Mouse (Mus musculus): ENCODE measurements at regions not wholly inside any gene's neighbourhood (a gene's known extent, or its start where the extent isn't known, plus 50 kb on each side); places are given as distances from the start of the nearest gene placed in this dataset.

DNA sequence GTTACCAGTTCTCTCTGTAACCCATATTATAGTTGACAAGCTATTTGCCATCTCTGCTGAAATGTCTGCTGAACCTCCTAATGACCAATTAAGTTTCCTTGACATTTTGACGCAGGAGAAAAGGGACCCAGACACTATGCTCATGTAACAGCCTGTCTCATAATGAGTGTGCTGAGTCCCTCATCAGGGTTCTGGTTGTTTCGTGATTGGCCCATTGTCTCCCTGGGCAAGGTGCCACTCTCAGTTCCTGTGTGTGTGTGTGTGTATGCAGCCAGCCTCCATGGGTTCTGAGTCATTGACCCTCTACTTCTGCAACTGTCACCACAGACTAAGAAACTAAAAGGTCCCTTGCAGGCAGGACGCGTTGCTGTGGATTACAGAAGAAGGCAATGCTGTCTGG, 181.8 kb downstream of the Cd47 start:
- no peak overlapping the region for H3K4me3 ChIP-seq (replicated peaks)
- H3K27me3 ChIP-seq (replicated peaks), result no peaks in the 10 kb centered on the region
- peaks cover 6% of the 10 kb centered on the region; the same call in 1 of the 2 replicates for H3K4me1 ChIP-seq
- 78% methylated on average over 4 of the region's 4 CpGs for WGBS
- H3K4me2 ChIP-seq, result no peak overlapping the region
- no peak overlapping the region for H3K9ac ChIP-seq (replicated peaks)
- no peak for ATAC-seq (ENCODE audit: low FRiP score)
- no peaks in the 10 kb centered on the region for H3K9me3 ChIP-seq (replicated peaks)
- no peak overlapping the region for H3K27ac ChIP-seq (replicated peaks)
- no peaks in the 10 kb centered on the region for H3K36me3 ChIP-seq

DNA sequence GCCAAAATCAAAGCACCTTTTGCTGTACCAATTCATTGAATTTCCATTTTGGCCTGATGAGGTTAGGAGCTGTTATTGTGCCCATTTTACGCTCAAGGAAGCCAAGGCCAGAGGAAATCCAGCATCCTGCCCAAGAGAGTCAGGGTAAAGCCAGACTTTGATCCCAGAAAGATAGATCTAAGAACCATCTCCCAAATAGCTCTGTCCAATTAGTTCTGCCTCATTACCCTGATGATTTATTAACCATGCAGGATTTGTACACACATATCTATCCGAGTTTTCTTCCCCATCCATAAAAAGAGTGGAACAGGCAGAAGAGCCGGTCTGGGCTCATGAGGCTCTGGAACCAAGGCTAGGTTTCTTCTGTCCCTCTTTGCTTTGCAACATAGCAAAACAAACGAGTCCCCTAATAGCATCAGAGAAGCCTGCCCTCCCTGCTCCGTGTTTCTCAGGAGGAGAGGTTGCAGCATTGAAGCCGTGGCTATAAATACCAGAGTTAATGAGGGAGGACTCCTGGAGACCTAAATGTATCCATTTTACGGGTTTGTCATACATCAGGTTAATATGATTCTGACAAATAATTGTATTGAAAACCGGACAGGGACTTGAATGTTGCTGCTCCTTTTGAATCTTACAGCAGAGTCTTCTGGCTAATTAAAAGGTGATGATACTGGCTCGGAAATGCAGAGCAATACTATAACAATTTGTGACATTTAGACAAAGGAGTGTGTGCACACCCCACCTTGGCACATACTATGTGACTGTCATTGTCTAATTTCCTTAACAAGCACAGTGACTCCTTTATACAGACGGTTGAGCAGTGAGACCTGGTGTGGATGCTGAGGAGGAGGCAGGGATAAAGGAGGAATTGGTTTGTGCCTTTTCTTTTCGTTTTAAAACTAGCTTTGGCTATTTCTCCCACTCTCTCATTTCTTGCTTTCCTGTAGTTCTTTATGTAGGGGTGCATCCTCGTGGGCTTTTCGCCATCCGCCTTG, 185.0 kb downstream of the Cd47 start:
- Histone ChIP-seq H3K4me3 (replicated peaks) (no peak overlapping the region), H3K9ac (replicated peaks) (no peak overlapping the region), H3K36me3 (no peaks in the 10 kb centered on the region), H3K4me2 (peak overlapping the region; percentile 2; the same call in 1 of the 2 replicates), H3K27ac (replicated peaks) (no peak overlapping the region), H3K27me3 (replicated peaks) (no peaks in the 10 kb centered on the region), H3K4me1 (peaks cover 6% of the 10 kb centered on the region; the same call in 1 of the 2 replicates), H3K9me3 (replicated peaks) (no peaks in the 10 kb centered on the region)
- ATAC-seq (ENCODE audit: low FRiP score), result 0 out of 2 replicates have a peak, but pooled peaks have one; percentile 50
- WGBS, result 31% methylated on average over 14 of the region's 14 CpGs

DNA sequence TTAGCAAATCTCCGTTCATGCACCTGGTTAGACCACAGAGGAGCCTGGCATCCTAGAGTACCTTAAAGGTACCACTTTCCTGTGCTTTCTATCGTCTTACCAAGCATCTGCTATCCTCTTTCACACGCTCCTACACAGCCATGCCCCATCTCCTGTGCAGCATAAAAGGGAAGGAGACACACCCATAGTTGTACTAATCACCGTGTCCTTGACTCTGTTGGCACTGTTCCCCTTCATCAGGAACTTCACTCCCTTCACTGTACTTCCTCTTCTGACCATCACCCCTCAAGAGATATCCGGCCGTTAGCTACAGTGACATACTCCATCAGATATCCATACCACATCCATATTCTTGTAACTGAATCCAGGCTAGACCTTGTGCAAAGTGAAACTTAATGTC, 186.6 kb downstream of the Cd47 start:
- Histone ChIP-seq H3K9ac (replicated peaks) (no peak overlapping the region), H3K4me1 (peaks cover 6% of the 10 kb centered on the region; the same call in 1 of the 2 replicates), H3K4me3 (replicated peaks) (no peak overlapping the region), H3K36me3 (no peaks in the 10 kb centered on the region), H3K27ac (replicated peaks) (no peak overlapping the region), H3K27me3 (replicated peaks) (no peaks in the 10 kb centered on the region), H3K9me3 (replicated peaks) (no peaks in the 10 kb centered on the region), H3K4me2 (no peak overlapping the region)
- ATAC-seq (ENCODE audit: low FRiP score), result no peak
- WGBS, result 73% methylated on average over 6 of the region's 6 CpGs

DNA sequence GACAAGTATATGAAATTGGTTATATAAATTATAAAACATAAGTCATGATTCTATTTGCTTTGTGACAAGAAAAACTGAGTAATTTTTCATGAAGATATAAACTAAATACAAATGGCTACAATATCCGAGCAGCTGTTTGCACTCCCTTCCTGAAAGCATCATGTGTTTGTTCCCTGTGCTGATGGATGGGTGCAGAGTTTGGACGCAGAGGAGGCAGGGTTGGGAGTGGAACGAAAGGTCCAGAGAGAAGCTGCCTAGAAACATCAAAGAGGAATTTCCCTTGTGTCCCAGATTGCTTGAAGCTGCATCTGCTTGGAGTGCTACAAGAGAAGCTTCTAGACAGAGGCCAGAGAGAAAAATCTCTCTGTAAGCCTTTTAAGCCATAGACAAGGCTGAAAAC, 195.5 kb downstream of the Cd47 start:
- Histone ChIP-seq H3K27me3 (replicated peaks) (no peaks in the 10 kb centered on the region), H3K9ac (replicated peaks) (no peak overlapping the region), H3K4me2 (no peak overlapping the region), H3K36me3 (no peaks in the 10 kb centered on the region), H3K9me3 (replicated peaks) (no peaks in the 10 kb centered on the region), H3K4me1 (no peaks in the 10 kb centered on the region), H3K27ac (replicated peaks) (no peak overlapping the region), H3K4me3 (replicated peaks) (no peak overlapping the region)
- ATAC-seq (ENCODE audit: low FRiP score), result no peak
- WGBS, result 79% methylated on average over 3 of the region's 3 CpGs

DNA sequence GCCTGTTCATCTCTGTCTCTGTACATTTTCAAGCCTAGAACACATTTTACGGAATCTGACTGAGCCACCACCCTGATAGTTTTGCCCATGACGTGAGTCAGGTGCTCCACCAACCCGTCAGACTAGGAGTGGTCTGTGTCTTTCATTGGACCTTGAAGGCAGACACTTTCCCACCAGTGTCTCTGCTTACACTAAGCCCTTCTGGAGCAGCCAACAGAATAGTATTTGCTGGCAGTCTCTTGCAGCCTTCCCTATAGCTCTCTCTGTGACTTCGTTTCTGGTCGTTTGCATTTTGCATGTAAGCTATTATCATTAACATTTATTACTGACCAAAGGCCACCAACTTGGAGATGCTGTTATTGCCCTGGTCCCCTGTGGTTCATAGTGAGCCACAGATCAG, 196.3 kb downstream of the Cd47 start:
- 51% methylated on average over 5 of the region's 5 CpGs for WGBS
- H3K9ac ChIP-seq (replicated peaks), result no peak overlapping the region
- H3K27me3 ChIP-seq (replicated peaks), result no peaks in the 10 kb centered on the region
- no peak overlapping the region for H3K4me3 ChIP-seq (replicated peaks)
- H3K27ac ChIP-seq (replicated peaks), result no peak overlapping the region
- no peaks in the 10 kb centered on the region for H3K9me3 ChIP-seq (replicated peaks)
- H3K4me2 ChIP-seq, result no peak overlapping the region
- H3K36me3 ChIP-seq, result no peaks in the 10 kb centered on the region
- ATAC-seq (ENCODE audit: low FRiP score), result no peak; the same call in 1 of the 2 replicates
- no peaks in the 10 kb centered on the region for H3K4me1 ChIP-seq

DNA sequence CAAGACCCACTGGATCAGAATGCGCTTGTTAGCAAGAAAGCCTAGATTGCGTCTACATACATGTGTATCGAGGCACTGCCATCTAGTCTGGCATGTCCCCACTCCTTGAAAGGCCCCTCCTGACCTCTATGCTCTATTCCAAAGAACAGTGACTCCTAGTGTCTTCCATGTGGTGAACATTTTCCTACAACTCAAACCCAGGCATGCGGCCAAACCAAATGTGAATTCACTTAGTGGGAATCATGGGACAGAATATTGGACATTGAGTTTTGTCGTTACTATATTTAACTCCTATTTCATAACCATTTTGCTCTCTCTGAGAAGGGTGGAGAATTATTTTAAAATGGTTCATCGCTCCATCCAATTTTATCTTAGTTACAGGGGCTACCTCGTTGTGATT, 196.7 kb downstream of the Cd47 start:
- Histone ChIP-seq H3K4me1 (no peaks in the 10 kb centered on the region), H3K27ac (replicated peaks) (no peak overlapping the region), H3K27me3 (replicated peaks) (no peaks in the 10 kb centered on the region), H3K9me3 (replicated peaks) (no peaks in the 10 kb centered on the region), H3K36me3 (no peaks in the 10 kb centered on the region), H3K4me2 (no peak overlapping the region), H3K9ac (replicated peaks) (no peak overlapping the region), H3K4me3 (replicated peaks) (no peak overlapping the region)
- ATAC-seq (ENCODE audit: low FRiP score), result no peak
- 81% methylated on average over 7 of the region's 7 CpGs for WGBS

DNA sequence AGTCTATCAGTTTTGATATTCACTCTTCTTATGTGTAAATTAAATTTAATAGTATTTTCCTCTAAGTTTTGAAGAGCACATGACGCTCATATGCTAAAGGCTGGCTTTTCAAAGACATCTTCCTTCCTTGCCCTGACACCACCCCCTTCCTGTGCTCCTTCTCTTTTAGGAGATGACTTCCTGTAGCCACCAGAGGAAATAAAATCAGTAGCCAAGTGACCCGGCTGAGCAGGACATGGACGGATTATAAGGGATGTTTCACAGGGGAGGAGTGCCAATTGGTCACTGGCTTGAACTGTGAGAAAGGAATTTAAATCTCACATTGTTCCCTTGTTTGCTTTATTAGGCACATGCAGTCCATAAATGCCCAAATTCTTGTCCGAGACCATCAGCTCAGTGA, 200.5 kb downstream of the Cd47 start:
- H3K27ac ChIP-seq (replicated peaks), result no peak overlapping the region; the same call in 1 of the 2 replicates
- WGBS, result 54% methylated on average over 4 of the region's 4 CpGs
- no peaks in the 10 kb centered on the region for H3K36me3 ChIP-seq
- no peaks in the 10 kb centered on the region for H3K4me1 ChIP-seq
- no peak overlapping the region for H3K9ac ChIP-seq (replicated peaks)
- H3K9me3 ChIP-seq (replicated peaks), result no peaks in the 10 kb centered on the region
- H3K27me3 ChIP-seq (replicated peaks), result no peaks in the 10 kb centered on the region; the same call in 1 of the 2 replicates
- no peak overlapping the region for H3K4me2 ChIP-seq
- H3K4me3 ChIP-seq (replicated peaks), result no peak overlapping the region
- no peak for ATAC-seq (ENCODE audit: low FRiP score)

DNA sequence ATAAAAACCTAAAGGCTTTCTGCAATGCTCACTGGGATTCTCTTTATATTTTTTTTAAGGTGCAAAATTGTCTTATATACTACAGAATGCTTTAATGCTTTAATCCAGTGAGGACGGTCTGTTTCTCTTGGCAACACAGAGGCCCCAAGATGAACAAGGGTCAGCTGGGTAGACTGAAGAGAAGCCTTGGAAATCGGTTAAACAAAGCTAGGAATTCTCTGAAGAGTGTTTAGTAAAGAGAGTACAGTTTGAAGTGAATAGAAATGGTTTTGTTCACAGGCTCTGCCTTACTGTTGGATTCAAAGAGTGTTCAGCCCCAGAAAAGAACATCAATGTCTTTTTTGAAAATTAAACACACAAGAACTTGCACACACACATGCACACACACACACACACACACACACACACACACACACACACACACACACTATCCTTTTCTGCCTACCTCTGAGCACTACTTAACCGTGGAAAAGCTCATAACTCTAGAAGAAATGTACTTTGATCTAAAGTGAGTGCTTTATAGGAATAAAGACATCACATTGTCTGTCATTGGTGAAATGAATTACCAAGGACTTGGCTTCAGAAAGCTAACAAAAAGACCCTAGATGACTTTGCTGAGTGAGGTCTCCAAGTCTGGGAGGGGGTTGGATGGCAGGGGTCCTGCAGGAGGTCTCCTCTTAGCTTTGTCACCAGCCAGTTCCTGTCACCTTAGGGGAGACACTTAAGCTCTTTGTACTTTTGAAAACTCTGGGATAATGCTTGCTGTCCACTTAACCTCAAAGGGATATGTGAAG, 201.5 kb downstream of the Cd47 start:
- no peak for ATAC-seq (ENCODE audit: low FRiP score)
- 22% methylated on average over 3 of the region's 3 CpGs for WGBS
- no peak overlapping the region for H3K4me3 ChIP-seq (replicated peaks)
- H3K4me2 ChIP-seq, result no peak overlapping the region
- H3K27ac ChIP-seq (replicated peaks), result no peak overlapping the region
- no peaks in the 10 kb centered on the region for H3K4me1 ChIP-seq
- no peaks in the 10 kb centered on the region for H3K36me3 ChIP-seq
- no peaks in the 10 kb centered on the region for H3K9me3 ChIP-seq (replicated peaks)
- H3K27me3 ChIP-seq (replicated peaks), result no peaks in the 10 kb centered on the region; the same call in 1 of the 2 replicates
- no peak overlapping the region for H3K9ac ChIP-seq (replicated peaks)

DNA sequence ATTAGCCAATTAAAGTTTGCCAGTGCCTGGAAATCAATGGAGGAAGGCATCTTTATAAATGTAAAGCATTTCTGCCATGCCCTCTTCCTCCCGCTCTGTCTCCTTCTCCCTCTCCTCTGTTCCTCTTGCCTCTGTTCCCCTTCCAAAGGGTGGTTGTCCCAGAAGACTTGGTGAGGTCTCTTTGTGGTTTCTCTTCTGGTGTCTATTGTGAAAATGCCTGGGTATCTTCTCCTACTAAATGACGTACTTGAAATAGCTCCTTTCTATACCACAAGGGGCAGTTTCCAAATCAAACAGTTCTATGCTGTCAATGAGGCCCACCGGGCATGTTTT, 202.1 kb downstream of the Cd47 start:
- no peaks in the 10 kb centered on the region for H3K4me1 ChIP-seq
- 71% methylated on average over 3 of the region's 3 CpGs for WGBS
- ATAC-seq (ENCODE audit: low FRiP score), result no peak
- no peak overlapping the region for H3K4me3 ChIP-seq (replicated peaks)
- no peak overlapping the region for H3K9ac ChIP-seq (replicated peaks)
- no peaks in the 10 kb centered on the region for H3K36me3 ChIP-seq
- no peaks in the 10 kb centered on the region for H3K9me3 ChIP-seq (replicated peaks)
- no peak overlapping the region for H3K27ac ChIP-seq (replicated peaks)
- no peak overlapping the region for H3K4me2 ChIP-seq
- H3K27me3 ChIP-seq (replicated peaks), result no peaks in the 10 kb centered on the region; the same call in 1 of the 2 replicates

DNA sequence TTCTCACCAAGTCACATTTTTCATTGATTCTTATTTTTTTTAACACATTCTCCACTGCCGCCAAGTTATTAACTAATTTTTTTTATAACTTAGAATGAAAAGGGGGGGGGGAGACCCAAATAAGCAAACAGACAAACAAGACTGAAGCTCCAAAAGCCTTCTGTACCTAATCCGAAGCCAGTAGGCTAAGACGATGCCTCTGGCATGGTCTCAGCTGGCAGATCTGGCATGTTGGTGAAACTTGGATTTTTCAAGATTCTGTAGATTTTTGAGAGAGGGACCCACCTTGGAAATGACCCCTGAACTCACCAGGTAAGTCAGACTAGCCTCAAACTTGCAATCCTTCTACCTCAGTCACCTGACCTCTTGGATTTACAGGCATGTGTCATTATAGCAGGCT, 208.7 kb downstream of the Cd47 start:
- Histone ChIP-seq H3K4me2 (no peak overlapping the region), H3K27ac (replicated peaks) (no peak overlapping the region), H3K9me3 (replicated peaks) (no peaks in the 10 kb centered on the region), H3K4me1 (peaks cover 6% of the 10 kb centered on the region; the same call in 1 of the 2 replicates), H3K9ac (replicated peaks) (no peak overlapping the region), H3K27me3 (replicated peaks) (no peaks in the 10 kb centered on the region; the same call in 1 of the 2 replicates), H3K36me3 (no peaks in the 10 kb centered on the region), H3K4me3 (replicated peaks) (no peak overlapping the region)
- ATAC-seq (ENCODE audit: low FRiP score), result no peak
- 89% methylated on average over 3 of the region's 3 CpGs for WGBS

DNA sequence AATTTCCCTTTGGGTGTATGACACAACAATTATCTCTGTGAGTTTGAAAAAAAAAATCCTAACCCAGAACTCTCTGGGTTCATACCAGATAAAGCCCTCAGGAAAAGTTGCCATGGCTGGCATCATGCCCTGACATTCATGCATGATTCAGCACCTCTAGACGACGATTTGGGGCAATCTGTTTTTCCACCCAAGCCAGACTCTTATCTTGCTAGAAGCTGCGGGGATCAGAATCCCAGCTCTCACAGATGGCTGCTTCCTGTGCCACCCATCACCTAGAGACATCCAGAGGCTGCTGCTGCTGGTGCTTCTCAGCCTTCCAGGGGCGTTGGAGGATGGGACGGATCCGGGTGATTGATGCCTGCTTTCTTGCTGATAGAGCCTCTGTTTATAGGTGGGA, 209.2 kb downstream of the Cd47 start:
- H3K27ac ChIP-seq (replicated peaks), result no peak overlapping the region
- no peak overlapping the region for H3K4me2 ChIP-seq
- no peak overlapping the region for H3K9ac ChIP-seq (replicated peaks)
- WGBS, result 41% methylated on average over 6 of the region's 6 CpGs
- H3K9me3 ChIP-seq (replicated peaks), result no peaks in the 10 kb centered on the region
- H3K4me1 ChIP-seq, result peaks cover 6% of the 10 kb centered on the region; the same call in 1 of the 2 replicates
- no peak overlapping the region for H3K4me3 ChIP-seq (replicated peaks)
- no peaks in the 10 kb centered on the region; the same call in 1 of the 2 replicates for H3K27me3 ChIP-seq (replicated peaks)
- no peak for ATAC-seq (ENCODE audit: low FRiP score)
- H3K36me3 ChIP-seq, result no peaks in the 10 kb centered on the region
